Mouse (Mus musculus) megakaryocyte, embryonic 14.5 days (primary cell): ENCODE results near the gene Cd8b1.

ENCODE experiments used
- FLI1 ChIP-seq: IDR thresholded peaks from 2 replicates; pipeline ENCODE4 v1.6.1; 2012; ENCODE audit warnings: low read length, inconsistent platforms, mixed read lengths
- GATA1 ChIP-seq: IDR thresholded peaks from 3 replicates; pipeline ENCODE4 v1.6.1; 2012; ENCODE audit warnings: mixed read lengths, low read length, inconsistent platforms, borderline replicate concordance

DNA sequence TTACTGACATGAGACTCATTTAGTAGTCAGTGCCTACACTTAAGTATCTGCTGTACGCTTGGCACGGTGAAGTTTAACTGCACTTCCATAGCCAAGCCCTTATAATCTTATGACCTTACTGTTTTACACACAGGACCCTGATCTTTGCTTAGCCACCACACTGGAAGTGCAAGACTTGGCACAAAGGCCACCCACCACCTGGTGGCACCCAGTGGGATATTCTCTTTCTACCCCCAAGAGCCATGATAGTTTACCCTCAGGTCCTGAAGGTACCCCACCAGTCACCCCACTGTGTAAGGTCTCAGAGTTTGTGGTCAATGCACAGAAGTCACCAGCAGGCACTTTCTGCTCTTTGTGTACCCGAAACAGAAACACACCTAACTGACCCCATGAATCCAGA, 28.6 kb downstream of the Cd8b1 start:
- TF ChIP-seq GATA1 (no peak), FLI1 (no peak)
